Mouse (Mus musculus) bone marrow, adult 2 months (tissue): Measurements from ENCODE around the gene Csf2rb2. TPM values are rescaled to one million over a fixed set of nuclear protein-coding genes. Genes with fewer than 3 reads are reported as not detected.
A peak's percentile ranks its signal among the peaks of the same experiment; 100 is the strongest.
"Not testable (repeated sequence)": the region's sequence is repeated elsewhere in the genome, so short reads cannot be mapped to it uniquely, and the experiment has no call there.

ENCODE experiments used
- H3K27ac ChIP-seq: fragments of 200-500 bp; 2 replicates; pipeline ENCODE4 v1.5.1; 2012; ENCODE audit warnings: low read depth, mild to moderate bottlenecking, control low read depth, inconsistent platforms, low read length; ENCODE audit not compliant: control insufficient read depth, poor library complexity, insufficient read depth
- H3K4me1 ChIP-seq: fragments of 200-500 bp; 2 replicates; pipeline ENCODE4 v1.6.1; 2011; ENCODE audit warnings: low read length; ENCODE audit not compliant: control insufficient read depth, insufficient read depth
- H3K4me3 ChIP-seq: fragments of 200-500 bp; replicated peaks from 2 replicates; pipeline ENCODE3; 2011; ENCODE audit warnings: mild to moderate bottlenecking, low read depth, low read length, control low read depth; ENCODE audit not compliant: control insufficient read depth
- CTCF ChIP-seq: fragments of 200-500 bp; IDR thresholded peaks from 2 replicates; pipeline ENCODE4 v1.5.1; 2011; ENCODE audit warnings: low read length, control low read depth; ENCODE audit not compliant: control insufficient read depth, insufficient read depth
- POLR2A ChIP-seq: fragments of 200-500 bp; IDR thresholded peaks from 2 replicates; pipeline ENCODE4 v1.6.1; 2011; ENCODE audit warnings: low read depth, mild to moderate bottlenecking, control low read depth, low read length, borderline replicate concordance; ENCODE audit not compliant: control insufficient read depth
- WGBS: fragments of 180-500 bp; shearing (Covaris S2); methylation state at CpG from one replicate; pipeline ENCODE4 v1.1.7; 2018; 5-methylcytosine and 5-hydroxymethylcytosine counted together
- polyA plus RNA-seq: library from polyadenylated mRNA; stranded (reverse); fragments of >200 nt; gene quantifications from 2 replicates; pipeline ENCODE4 v1.2.4, GENCODE M21; 2011; ENCODE audit warnings: low replicate concordance; ENCODE audit not compliant: missing spikeins, insufficient read depth, insufficient read length

Csf2rb2 gene
- polyA plus RNA-seq, 1 experiment: 5.3 TPM

DNA sequence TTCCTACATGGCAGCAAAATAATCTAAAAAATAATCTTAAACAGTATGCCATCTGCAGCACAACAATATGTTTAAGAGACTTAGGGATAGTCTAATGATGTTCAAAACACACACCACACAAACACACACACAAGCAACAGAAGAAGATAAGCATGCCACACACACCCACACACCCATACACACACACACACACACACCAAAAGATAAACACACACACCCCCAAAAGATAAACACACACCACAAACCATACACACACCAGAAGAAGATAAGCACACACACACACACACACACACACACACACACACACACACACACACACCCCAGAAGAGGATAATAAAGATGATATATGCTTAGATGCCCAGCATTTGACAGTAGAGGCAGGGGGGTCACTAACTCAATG is 34.3 kb downstream of the Csf2rb2 start:
- Histone ChIP-seq H3K4me1 (peaks cover 1% of the 10 kb centered on the region; the same call in 1 of the 2 replicates), H3K4me3 (no peak overlapping the region), H3K27ac (no peak overlapping the region)
- TF ChIP-seq POLR2A: no peak
- TF ChIP-seq CTCF: no peak

DNA sequence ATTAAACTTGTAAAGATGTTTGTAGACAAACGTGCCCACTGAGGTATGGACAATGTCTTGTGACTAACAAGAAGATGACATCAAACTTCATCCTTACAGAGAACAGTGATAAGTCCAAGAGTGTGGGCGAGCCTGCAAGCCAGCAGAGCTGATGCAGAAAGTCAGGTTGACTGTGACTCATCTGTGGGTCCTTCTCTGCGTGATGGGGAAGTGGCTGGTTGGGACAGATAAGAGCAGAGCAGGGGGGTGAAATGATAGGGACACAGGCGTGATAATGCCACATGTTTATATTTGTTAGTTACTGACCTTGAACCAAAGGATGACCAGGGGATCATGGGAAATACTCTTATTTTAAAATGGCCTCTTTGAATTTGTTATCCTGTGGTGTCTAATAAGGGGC is 37.7 kb downstream of the Csf2rb2 start:
- peaks cover 1% of the 10 kb centered on the region; the same call in 1 of the 2 replicates for H3K4me1 ChIP-seq
- no peak overlapping the region for H3K4me3 ChIP-seq
- 7% methylated on average over 4 of the region's 4 CpGs for WGBS
- no peak overlapping the region for H3K27ac ChIP-seq
- no peak for TF ChIP-seq CTCF
- TF ChIP-seq POLR2A: no peak

DNA sequence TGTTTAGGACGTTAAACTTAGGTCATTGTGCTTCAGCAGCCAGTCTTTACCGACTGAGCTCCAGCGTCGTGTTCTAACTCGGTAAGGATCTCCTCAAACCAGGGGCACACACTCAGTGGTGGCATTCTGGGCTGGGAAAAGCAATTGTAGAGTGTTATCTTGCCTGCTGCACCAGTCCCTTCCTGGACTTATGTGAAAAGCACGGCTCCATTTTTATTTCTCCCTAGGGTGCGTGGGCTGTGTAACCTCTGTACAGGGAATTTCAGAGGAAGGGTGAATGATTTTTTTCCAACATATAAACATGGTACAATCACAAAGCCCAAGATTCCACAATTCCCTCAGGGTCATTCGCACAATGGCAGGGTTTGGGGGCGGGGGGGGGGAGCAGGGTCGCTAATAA is 38.1 kb downstream of the Csf2rb2 start:
- no peak overlapping the region for H3K27ac ChIP-seq

DNA sequence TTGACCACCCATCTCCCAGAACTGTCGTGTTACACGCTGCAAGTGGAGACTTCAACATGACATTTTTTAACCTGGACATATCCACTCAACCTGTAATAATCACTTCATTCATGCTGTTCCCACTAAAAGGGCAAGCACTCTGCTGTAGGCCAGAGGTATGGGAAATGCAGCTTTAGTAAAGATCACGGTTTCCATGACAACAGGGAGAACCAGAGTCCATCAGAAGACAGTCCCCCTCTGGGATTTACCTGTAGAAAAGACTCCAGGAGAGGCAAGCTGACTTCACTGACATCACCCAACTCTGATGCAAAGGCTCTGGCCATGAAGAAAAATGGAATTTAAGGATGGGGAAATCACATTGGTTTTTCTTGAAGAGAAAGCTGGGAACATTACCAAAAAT is 42.2 kb downstream of the Csf2rb2 start:
- H3K4me1 ChIP-seq: peaks cover 2% of the 10 kb centered on the region; the same call in 1 of the 2 replicates
- H3K4me3 ChIP-seq: no peak overlapping the region
- 77% methylated on average over 3 of the region's 3 CpGs for WGBS
- H3K27ac ChIP-seq: no peak overlapping the region
- TF ChIP-seq CTCF (no peak), POLR2A (no peak)

More for the DNA sequence above, 38.1 kb downstream of the Csf2rb2 start:
- TF ChIP-seq POLR2A: no peak
- TF ChIP-seq CTCF: no peak
- peaks cover 1% of the 10 kb centered on the region; the same call in 1 of the 2 replicates for H3K4me1 ChIP-seq
- no peak overlapping the region for H3K4me3 ChIP-seq
- 58% methylated on average over 10 of the region's 10 CpGs for WGBS

DNA sequence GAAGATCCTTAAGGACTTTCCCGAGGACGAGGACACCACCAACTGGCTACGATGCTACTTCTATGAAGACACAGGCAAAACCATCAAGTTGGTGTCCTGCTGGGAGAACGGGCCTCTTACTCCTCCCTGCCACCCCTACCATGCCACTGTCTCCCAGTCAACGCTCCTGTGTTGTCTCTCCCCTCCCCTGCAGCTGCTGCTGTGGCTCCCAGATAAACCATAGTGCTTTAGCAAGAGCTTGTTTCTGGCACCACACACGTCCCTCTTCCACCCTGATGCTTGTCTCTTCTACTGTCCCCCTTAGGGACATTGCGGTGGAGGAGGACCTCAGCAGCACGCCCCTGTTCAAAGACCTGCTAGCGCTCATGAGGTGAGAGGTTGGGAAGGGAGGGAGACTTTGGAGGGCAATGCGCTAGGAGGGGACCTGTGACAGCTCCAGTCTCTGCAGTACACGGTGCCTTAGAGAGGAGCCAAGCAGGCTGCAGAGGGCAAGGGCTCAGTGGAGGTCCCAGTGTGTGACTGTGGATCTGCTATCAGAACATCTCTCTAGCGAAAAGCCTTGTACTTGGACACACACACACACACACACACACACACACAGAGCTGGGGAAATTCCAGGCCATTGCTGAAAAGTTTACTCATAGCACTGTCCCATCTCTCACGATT is 44.7 kb downstream of the Csf2rb2 start:
- H3K4me1 ChIP-seq: peaks cover 2% of the 10 kb centered on the region; the same call in 1 of the 2 replicates
- no peak for TF ChIP-seq CTCF
- TF ChIP-seq POLR2A: no peak
- no peak overlapping the region for H3K27ac ChIP-seq
- WGBS: 76% methylated on average over 13 of the region's 13 CpGs
- H3K4me3 ChIP-seq: peak overlapping the region; percentile 1

DNA sequence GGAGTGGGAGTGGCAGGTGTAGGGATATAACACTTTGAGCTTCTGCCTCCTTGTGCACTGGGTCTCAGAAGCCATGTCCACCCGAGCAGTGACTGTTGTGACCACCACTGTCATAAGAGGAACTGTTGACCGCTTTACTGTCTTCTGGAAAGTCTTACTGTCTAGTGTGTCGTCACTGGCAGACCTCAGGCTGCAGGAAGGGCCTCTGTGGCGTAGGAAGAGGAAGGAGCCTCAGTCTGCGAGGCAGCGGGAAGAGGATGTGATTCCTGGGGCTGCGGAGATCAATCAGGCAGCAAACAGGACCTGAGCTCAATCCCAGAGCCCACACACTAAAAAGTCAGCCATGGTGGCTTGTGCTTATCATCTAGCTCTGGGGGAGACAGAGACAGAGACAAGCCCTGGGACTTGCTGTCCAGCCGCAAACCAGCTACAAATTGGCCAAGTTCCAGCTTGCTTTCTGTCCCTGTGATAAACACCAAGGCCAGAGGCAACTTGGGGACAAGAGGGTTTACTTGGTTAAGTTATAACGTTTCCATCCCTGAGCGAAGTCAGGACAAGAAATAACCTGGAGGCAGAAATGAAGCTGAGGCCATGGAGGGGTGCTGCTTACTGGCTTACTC is 47.2 kb downstream of the Csf2rb2 start:
- Histone ChIP-seq H3K4me1 (peaks cover 2% of the 10 kb centered on the region; the same call in 1 of the 2 replicates), H3K4me3 (peak overlapping the region; percentile 16), H3K27ac (peak overlapping the region; percentile 92)
- WGBS: 24% methylated on average over 10 of the region's 10 CpGs
- TF ChIP-seq CTCF (no peak), POLR2A (0 out of 2 replicates have a peak, but pooled peaks have one; percentile 18)

DNA sequence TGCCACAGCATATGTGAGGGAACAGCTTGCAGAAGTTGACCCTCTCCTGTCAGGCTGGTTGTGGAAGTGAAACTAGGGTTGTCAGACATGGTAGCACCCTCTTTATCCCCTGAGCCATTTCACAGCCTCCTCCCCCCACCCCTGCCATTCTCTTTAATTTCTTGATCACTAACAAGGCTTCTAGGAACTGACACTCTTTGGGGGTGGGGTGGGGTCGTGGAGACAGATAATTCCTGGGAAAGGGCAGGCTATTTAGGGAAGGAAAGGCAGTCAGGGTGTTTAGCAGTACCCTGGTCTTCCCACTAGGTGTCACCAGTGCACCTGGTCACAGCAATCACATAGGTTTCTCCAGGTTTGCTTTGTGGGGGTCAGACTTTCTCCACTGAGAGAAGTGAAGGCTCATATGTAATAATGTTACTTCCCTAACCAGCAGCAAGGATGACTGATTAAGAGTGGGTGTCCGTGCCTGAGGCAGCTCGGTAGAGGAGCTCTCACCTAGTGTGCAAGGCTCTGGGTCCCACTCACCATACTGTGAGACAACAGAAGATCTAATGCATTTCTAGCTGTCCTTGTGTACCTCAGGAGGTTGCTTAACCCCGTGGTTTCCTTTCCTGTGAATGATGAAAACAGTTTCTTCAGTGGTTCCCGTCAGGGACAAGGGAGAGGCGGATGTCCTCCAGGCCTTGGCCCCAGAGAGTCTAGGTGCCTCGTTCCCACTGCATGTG is 48.0 kb downstream of the Csf2rb2 start:
- Histone ChIP-seq H3K27ac (peak overlapping the region; percentile 92), H3K4me3 (no peak overlapping the region), H3K4me1 (peaks cover 2% of the 10 kb centered on the region; the same call in 1 of the 2 replicates)
- 11% methylated on average over 7 of the region's 7 CpGs for WGBS
- no peak for TF ChIP-seq POLR2A
- TF ChIP-seq CTCF: peak; percentile 81

DNA sequence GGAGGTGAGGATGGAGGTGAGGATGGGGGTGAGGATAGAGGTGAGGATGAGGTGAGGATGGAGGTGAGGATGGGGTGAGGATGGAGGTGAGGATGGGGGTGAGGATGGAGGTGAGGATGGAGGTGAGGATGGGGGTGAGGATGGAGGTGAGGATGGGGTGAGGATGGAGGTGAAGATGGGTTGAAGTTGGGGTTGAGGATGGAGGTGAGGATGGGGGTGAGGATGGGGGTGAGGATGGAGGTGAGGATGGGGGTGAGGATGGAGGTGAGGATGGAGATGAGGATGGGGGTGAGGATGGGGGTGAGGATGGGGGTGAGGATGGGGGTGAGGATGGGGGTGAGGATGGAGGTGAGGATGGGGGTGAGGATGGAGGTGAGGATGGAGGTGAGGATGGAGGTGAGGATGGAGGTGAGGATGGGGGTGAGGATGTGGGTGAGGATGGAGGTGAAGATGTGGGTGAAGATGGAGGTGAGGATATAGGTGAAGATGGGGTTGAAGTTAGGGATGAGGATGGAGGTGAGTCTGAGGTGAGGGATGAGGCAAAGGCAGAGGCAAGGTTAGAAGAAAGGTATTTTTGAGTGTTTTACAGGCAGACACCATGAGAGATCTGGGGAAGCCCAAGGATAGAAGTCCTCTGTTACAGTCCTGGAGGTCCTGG is 48.8 kb downstream of the Csf2rb2 start:
- H3K4me1 ChIP-seq, H3K4me3 ChIP-seq: not testable (repeated sequence)
- peak overlapping the region; percentile 92 for H3K27ac ChIP-seq
